ENCODE assay signal across 9 mouse cellular contexts in the genomic region with DNA sequence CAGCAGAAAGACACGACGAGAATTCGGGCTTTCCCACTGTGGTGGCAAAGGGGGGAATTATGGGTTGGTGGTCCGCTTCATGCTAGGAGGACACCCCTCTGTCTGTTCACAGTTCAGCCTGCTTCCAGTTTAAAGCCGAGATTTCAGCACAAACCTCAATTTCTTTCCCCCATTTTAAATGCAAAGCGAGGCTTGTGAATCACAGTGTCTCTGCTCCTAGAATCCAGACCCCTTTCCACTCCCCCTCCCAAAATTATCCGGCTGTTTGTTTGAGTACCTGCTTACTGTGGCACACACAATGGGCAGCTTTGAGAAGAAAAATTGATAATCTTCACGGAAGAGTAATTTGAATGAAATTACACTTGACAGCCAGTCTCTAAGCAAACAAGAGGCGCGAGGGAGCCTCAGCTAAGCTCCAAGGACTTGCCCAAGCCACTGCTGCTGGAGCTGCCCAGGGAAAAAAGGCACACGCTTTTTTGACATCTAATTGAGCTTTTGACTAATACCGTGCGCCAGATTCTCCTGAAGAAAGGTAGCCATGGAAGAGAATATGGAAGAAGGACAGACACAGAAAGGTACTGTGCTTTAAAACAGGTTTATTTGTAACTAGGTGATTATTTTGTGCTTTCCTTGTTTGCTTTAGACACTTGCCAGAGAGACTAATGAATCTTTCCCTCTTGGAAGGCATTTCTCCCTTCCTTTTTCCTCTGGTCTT. TPM values are rescaled to one million over a fixed set of nuclear protein-coding genes. Genes with fewer than 3 reads are reported as not detected.
DNase-seq lines count a peak whose midpoint lies in the region; ATAC-seq and TF ChIP-seq lines count a peak whose summit lies in the region.
"Had no signal": no experiment of that assay in that cellular context is flagged by ENCODE, and none has a peak within 500 bp of the region (broad histone marks: within the 10 kb centered on the region; RNA-seq: fewer than 3 reads in every experiment).

TSS of gene Gpm6a (plus strand) at position 103 of the 715 bp plus-strand sequence.

- intact Hi-C loops in left cerebral cortex, adult 2 months (cut with DNase I) = loop anchor here (2.0 to 10.0 kb wide), 5 partner anchors 68 to 430 kb away; partner anchors contain the start of genes Asb5, Spcs3 and Wdr17
- intact Hi-C loops in gastrocnemius, adult 2 months (cut with DNase I) = no loop called here

- H3K4me3 ChIP-seq in left cerebral cortex, adult 2 months = peak within 1 kb of the TSS; percentile 63
- no peak within 1 kb of the TSS for H3K4me3 ChIP-seq in gastrocnemius, adult 2 months

- DNase-seq in cerebellum, postnatal 10 days = peak; percentile 82 to 84
- peak; percentile 51 to 70 for DNase-seq in frontal cortex, postnatal 14 days (ENCODE audit: low spot score in 2 of 2)
- peak; percentile 43 to 44 for DNase-seq in left cerebral cortex, adult 2 months (ENCODE audit: extremely low spot score in 1 of 2, low spot score in 2 of 2)
- DNase-seq in retina, embryonic 14.5 days (ENCODE audit: low spot score) = peak; percentile 94
- no peak for DNase-seq in thymus, postnatal 4 days
- no peak for DNase-seq in gastrocnemius, adult 2 months

- peak within 1 kb of the TSS; percentile 96 for H3K27ac ChIP-seq in left cerebral cortex, adult 2 months
- H3K27ac ChIP-seq in gastrocnemius, adult 2 months = no peak within 1 kb of the TSS
- H3K27ac ChIP-seq: liver, embryonic 14.5 days had no signal

- ATAC-seq in cerebellum, adult (ENCODE audit: insufficient number of reproducible peaks, low FRiP score, low TSS enrichment) = peak; percentile 78
- ATAC-seq in inflammation-experienced regulatory T-cells, adult 6 months = no peak

- TF ChIP-seq CTCF in left cerebral cortex, adult 2 months (IDR thresholded peaks at IDR 0.05) = no peak
- TF ChIP-seq CTCF in gastrocnemius, adult 2 months (IDR thresholded peaks at IDR 0.05) = no peak

RNA-seq across cellular contexts. Expression of gene Gpm6a, which starts in this region (rescaled TPM):
- total RNA-seq in left cerebral cortex, adult 2 months (2021) = 100 to 1,000 TPM; 934 to 993 TPM
- polyA plus RNA-seq in inflammation-experienced regulatory T-cells, adult 6 months (2017; shearing (Covaris generic)) = under 1 TPM in 1 of 3 experiments, not detected in 2; 0.29 TPM
- total RNA-seq in gastrocnemius, adult 2 months (2021) = under 1 TPM; 0.18 to 0.42 TPM

Comparison
In these comparisons a context has a peak if more than half of its experiments do, and no peak if none do; other contexts are left out.
1. RNA of gene Gpm6a (total RNA-seq): 934 to 993 TPM in left cerebral cortex, adult 2 months; 0.18 to 0.42 TPM in gastrocnemius, adult 2 months; every median in the first group is over 100 times any median in the second.
2. DNase-seq: peak in cerebellum, postnatal 10 days (2 of 2), frontal cortex, postnatal 14 days (2 of 2), left cerebral cortex, adult 2 months (2 of 2) and retina, embryonic 14.5 days (single experiment); none in thymus, postnatal 4 days (single experiment) and gastrocnemius, adult 2 months (single experiment).